Mouse (Mus musculus) heart, embryonic 13.5 days (tissue): ENCODE data around the gene Lgals9. TPM values are rescaled to one million over a fixed set of nuclear protein-coding genes. Genes with fewer than 3 reads are reported as not detected.

ENCODE experiments used
- ATAC-seq: fragments of 200-750 bp; cut with Nextera tagmentation; 2 replicates; pipeline ENCODE4 v1.8.0; 2017; ENCODE audit warnings: moderate TSS enrichment; ENCODE audit not compliant: insufficient number of reproducible peaks, low FRiP score, low TSS enrichment; ENCODE audit errors: extremely low read depth
- H3K27ac ChIP-seq: fragments of 300-500 bp; sonication (generic); replicated peaks from 2 replicates; pipeline ENCODE4 v1.5.1; 2015; ENCODE audit warnings: moderate library complexity, mild to moderate bottlenecking, inconsistent platforms
- H3K27me3 ChIP-seq: fragments of 300-500 bp; sonication (generic); replicated peaks from 2 replicates; pipeline ENCODE4 v1.6.1; 2015; ENCODE audit warnings: mild to moderate bottlenecking, inconsistent platforms
- H3K36me3 ChIP-seq: fragments of 300-500 bp; sonication (generic); 2 replicates; pipeline ENCODE4 v1.6.1; 2015; ENCODE audit warnings: mild to moderate bottlenecking, inconsistent platforms
- H3K4me1 ChIP-seq: fragments of 300-500 bp; sonication (generic); 2 replicates; pipeline ENCODE4 v1.6.1; 2015; ENCODE audit warnings: inconsistent platforms
- H3K4me2 ChIP-seq: fragments of 300-500 bp; sonication (generic); 2 replicates; pipeline ENCODE4 v1.6.1; 2015; ENCODE audit warnings: inconsistent platforms, mild to moderate bottlenecking, moderate library complexity
- H3K4me3 ChIP-seq: fragments of 300-500 bp; sonication (generic); 2 replicates; pipeline ENCODE4 v1.5.1; 2015; ENCODE audit warnings: moderate library complexity, mild to moderate bottlenecking, inconsistent platforms
- H3K9ac ChIP-seq: fragments of 300-500 bp; sonication (generic); 2 replicates; pipeline ENCODE4 v1.6.1; 2015; ENCODE audit warnings: inconsistent platforms, mild to moderate bottlenecking, moderate library complexity
- H3K9me3 ChIP-seq: fragments of 300-500 bp; sonication (generic); 2 replicates; pipeline ENCODE4 v1.6.1; 2016; ENCODE audit warnings: inconsistent platforms
- WGBS: fragments of 180-500 bp; shearing (Covaris S2); methylation state at CpG from one replicate; pipeline ENCODE4 v1.1.7; 2015; ENCODE audit warnings: mixed read lengths; 5-methylcytosine and 5-hydroxymethylcytosine counted together
- polyA plus RNA-seq: library from polyadenylated mRNA; unstranded; fragments of >200 nt; fragmentation: Nextera tagmentation; extraction: Ambion mirVana; gene quantifications from 2 replicates; pipeline ENCODE4 v1.2.1, GENCODE M21; 2015

Gene Lgals9
- polyA plus RNA-seq, 1 experiment from 2014 or later: 60.2 TPM

GRCm38 (mm10) chr11:78915473-78915872 lies 69.3 kb downstream of the Lgals9 start:
- Histone ChIP-seq H3K4me3 (no peak overlapping the region), H3K27me3 (peaks cover 22% of the 10 kb centered on the region), H3K9ac (no peak overlapping the region), H3K27ac (no peak overlapping the region), H3K4me1 (no peaks in the 10 kb centered on the region), H3K36me3 (no peaks in the 10 kb centered on the region), H3K9me3 (no peaks in the 10 kb centered on the region), H3K4me2 (no peak overlapping the region)
- no peak for ATAC-seq
- WGBS: 71% methylated on average over 6 of the region's 6 CpGs

Other genes with a start within 250 kb of the Lgals9 start
- gene Ccnq, start 233.2 kb downstream of the Lgals9 start, polyA plus RNA-seq: 26.3 and 28.8 TPM in 2 replicates
- 28.5 and 35.1 TPM in 2 replicates for gene Lyrm9, start 158.4 kb downstream of the Lgals9 start, polyA plus RNA-seq
- gene Nos2, start 64.2 kb downstream of the Lgals9 start, polyA plus RNA-seq: 0.56 and 0.84 TPM in 2 replicates
- gene Ksr1, start 161.5 kb upstream of the Lgals9 start, polyA plus RNA-seq: 2.2 and 2.4 TPM in 2 replicates